Mouse (Mus musculus): ENCODE measurements around the gene A530064D06Rik.

- TF ChIP-seq POLR2A (IDR thresholded peaks at IDR 0.05; ENCODE audit: low read depth, low read length): no peak
- no peak for TF ChIP-seq CTCF (IDR thresholded peaks at IDR 0.05; ENCODE audit: extremely low read depth, insufficient read length, insufficient replicate concordance, low read depth, low read length)
Measured at GRCm38 (mm10) chr17:48120456-48120855, 46.6 kb downstream of the A530064D06Rik start.

All from small intestine, adult 2 months (tissue).